Mouse (Mus musculus) hindlimb bud, embryonic 11.5 days (tissue): ENCODE data around the gene Hprt.
"Not testable (repeated sequence)": the region's sequence is repeated elsewhere in the genome, so short reads cannot be mapped to it uniquely, and the experiment has no call there.

Experiments used
- DNase-seq: peaks from one replicate; pipeline ENCODE4 v3.0.0-alpha.2; 2012; ENCODE audit warnings: low read depth, low spot score; ENCODE audit errors: extremely low spot score

The Hprt gene

DNA sequence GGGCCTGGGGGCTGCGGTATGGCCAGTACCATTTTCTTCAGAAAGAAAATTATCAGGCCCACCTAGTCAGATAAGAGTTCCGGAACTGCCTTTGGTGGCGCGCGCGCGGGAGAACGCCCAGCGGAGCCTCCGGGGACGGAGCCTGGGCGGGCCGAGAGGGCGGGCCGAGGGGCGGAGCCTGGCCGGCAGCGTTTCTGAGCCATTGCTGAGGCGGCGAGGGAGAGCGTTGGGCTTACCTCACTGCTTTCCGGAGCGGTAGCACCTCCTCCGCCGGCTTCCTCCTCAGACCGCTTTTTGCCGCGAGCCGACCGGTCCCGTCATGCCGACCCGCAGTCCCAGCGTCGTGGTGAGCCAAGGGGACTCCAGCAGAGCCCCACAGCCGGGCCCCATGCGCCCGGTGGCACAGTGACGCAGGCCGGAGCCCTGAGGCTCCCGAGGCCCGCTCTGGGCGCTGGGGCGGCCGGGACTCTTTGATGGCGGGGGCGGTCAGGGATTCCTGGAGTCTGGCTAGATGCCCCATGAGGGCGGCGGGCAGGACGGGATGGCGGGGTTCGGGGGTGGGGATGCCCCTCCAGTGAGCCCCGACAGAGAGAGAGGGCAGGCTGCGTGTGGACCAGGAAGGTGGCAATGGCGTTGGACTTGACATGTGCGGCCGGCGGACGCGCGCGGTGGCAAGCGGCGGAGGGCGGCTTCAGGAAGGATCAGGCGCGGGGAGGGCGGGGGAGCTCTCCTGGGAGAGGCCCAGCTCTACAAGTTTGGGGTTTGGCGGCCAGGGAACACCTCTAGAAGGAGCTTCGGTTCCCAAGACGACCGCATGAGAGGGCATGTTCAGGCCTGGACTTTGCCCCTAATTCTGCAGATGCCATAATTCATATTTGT lies at the start of gene Hprt:
Hprt (plus strand) TSS at position 233 of the 879 bp plus-strand sequence.
- DNase-seq: no peak

GRCm38 (mm10) chrX:52945509-52945908 lies 42.4 kb upstream of the Hprt start:
- DNase-seq: no peak

DNA sequence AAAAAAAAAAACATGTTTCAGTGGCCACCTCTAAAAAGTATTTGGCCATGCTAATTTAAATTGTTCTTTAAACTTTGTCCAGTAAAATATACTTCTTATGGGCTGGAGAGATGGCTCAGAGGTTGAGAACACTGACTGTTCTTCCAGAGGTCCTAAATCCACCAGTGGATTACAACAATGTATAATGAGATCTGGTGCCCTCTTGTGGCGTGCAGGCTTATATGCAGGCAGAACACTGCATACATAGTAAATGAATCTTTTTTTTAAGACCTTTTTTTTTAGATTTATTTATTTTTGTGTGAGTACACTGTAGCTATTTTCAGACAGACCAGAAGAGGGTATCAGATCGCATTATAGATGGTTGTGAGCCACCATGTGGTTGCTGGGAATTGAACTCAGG lies 38.2 kb upstream of the Hprt start:
- DNase-seq: peak; percentile 3

- DNase-seq: no peak
Observed at GRCm38 (mm10) chrX:52956942-52957341, 31.0 kb upstream of the Hprt start.

GRCm38 (mm10) chrX:52961559-52962110 lies 26.3 kb upstream of the Hprt start:
- no peak for DNase-seq

GRCm38 (mm10) chrX:52965149-52965548 lies 22.8 kb upstream of the Hprt start:
- no peak for DNase-seq

GRCm38 (mm10) chrX:52971211-52972006 lies 16.5 kb upstream of the Hprt start:
- DNase-seq: no peak

DNA sequence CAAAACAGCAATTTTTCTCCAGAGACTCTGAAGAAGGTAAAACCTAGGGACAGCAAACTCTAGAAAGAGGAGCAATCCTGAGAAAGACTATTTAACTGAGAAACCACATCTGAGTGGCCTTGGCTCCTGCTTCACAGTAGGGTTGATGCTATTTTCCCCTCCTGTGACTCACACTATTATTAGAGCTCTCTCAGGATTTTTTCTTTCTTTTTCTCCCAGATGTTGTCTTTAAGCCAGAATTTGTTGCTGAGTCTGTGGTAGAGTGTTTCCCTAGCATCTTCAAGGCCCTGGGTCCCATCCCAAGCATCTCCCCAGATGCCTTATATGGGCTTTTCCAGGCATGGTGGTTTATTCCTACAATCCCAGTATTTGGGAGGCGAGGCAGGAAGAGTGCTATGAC lies 15.8 kb upstream of the Hprt start:
- DNase-seq: no peak

DNA sequence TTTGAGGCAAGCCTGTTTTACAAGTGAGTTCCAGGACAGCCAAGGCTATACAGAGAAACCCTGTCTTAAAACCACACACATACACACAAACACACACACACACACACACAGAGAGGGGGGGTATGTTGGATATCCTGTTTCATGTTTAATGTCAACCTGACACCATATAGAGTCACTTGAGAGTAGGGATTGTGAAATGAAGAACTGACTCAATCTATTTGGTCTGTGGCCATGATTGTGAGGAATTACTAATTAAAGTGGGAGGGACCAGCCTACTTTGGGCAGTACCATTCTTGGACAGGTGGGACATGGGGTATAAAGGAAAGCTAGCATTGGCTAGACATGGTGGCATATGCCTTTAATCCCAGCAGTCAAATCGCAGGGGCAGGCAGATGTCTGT lies 15.3 kb upstream of the Hprt start:
- DNase-seq: no peak

DNA sequence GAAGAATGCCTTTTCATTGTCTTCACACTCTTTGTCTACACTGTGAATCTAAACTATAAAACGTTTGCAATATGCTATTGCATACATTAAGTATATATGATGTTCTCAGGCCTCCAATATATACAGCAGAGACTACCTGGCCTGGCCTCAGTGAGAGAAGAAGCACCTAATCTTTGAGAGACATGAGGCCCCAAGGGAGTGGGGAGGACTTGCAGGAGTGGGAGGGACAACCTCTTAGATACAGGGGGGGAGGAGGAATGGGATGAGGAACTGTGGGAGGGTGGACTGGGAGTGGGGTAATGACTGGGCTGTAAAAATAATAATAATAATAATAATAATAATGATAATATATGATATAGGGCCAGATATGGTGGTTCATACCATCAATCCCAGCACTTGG lies 9.4 kb upstream of the Hprt start:
- no peak for DNase-seq

GRCm38 (mm10) chrX:52981378-52981777 lies 6.6 kb upstream of the Hprt start:
- no peak for DNase-seq

DNA sequence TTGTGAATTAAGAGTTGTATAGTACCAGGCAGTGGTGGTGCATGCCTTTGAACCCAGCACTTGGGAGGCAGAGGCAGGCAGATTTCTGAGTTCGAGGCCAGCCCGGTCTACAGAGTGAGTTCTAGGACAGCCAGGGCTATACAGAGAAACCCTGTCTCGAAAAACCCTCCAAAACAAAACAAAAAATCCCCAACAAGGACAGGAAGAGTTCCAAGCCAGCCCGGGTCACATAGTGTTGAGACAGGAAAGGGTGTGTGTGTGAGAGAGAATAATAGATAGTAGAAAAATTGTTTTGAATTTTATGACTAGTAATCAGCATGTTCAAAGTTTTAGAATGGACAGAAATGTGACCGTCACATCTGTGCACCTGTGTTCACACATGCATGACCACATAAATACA lies 6.8 kb downstream of the Hprt start:
- DNase-seq: not testable (repeated sequence)

DNA sequence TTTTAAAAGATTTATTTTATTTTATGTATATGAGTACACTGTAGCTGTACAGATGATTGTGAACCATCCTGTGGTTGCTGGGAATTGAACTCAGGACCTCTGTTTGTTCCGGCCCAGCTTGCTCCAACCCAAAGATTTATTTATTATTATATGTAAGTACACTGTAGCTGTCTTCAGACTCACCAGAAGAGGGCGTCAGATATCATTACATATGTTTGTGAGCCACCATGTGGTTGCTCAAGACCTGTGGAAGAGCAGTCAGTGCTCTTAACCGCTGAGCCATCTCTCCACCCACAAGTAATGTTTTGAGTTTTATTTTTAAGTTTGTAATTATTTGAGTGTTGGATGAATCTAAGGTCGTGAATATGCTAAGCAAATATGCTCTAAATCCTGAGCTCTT lies 16.9 kb downstream of the Hprt start:
- DNase-seq: not testable (repeated sequence)

- peak; percentile 74 for DNase-seq
Observed at GRCm38 (mm10) chrX:53006062-53006461, 18.1 kb downstream of the Hprt start.

DNA sequence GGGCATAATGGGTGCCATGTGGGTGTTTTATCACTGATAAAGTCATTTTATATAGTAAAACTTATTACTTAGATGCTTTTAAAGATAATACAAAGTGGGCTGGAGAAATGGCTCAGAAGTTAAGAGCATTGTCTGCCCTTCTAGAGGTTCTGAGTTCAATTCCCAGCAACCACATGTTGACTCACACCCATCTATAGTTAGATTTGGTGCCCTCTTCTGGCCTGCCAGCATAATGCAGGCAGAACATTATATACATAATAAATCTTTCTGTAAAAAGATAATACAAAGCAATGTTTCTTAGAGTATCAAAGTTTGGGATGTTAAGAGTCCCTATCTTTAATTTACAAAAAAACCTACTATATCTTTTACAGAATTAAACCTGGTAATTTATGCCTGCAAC lies 27.6 kb downstream of the Hprt start:
- no peak for DNase-seq

GRCm38 (mm10) chrX:53023021-53023420 lies 35.1 kb downstream of the Hprt start:
- no peak for DNase-seq

DNA sequence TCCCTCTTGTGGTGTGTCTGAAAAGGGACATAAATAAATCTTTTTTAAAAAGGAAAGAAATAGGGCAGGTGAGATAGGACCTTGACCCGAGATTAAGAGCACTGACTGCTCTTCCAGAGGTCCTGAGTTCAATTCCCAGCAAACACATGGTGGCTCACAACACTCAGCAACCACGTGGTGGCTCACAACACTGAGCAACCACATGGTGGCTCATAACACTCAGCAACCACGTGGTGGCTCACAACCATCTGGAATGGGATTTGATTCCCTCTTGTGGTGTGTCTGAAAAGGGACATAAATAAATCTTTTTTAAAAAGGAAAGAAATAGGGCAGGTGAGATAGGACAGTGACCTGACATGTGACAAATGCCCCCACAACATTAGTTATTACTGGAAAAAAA lies 36.3 kb downstream of the Hprt start:
- not testable (repeated sequence) for DNase-seq

- DNase-seq: no peak
Observed at GRCm38 (mm10) chrX:53025471-53026223, 37.7 kb downstream of the Hprt start.

DNA sequence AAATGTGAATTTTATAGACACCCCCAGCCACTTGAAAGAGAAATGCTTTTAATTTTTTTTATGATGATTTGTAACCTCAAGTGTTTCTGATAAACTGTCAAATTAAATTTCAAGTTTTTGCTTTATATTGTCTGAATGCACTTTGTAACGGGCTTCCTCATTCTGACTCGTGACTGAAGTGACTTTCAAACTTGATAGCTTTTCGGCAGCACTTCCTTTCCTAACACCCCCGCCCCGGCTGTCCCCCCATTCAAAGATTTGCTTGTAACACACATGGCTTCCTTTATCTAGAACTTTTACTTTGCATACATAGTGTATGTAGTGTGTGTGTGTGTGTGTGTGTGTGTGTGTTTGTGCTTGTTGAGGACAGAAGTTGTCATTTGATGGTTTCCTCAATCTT lies 41.6 kb downstream of the Hprt start:
- no peak for DNase-seq

GRCm38 (mm10) chrX:53038194-53038593 lies 50.3 kb downstream of the Hprt start:
- no peak for DNase-seq

- DNase-seq: no peak
Observed at GRCm38 (mm10) chrX:53039651-53040050, 51.7 kb downstream of the Hprt start.
